9 mouse cellular contexts compared by ENCODE assay signal in genomic region chr3:86786280-86786679, GRCm38 (mm10).
DNase-seq lines count a peak whose midpoint lies in the region; ATAC-seq lines count a peak whose summit lies in the region.
"Had no signal": no experiment of that assay in that cellular context is flagged by ENCODE, and none has a peak within 500 bp of the region (broad histone marks: within the 10 kb centered on the region; RNA-seq: fewer than 3 reads in every experiment).

No protein-coding gene starts in this region.

- H3K4me2 ChIP-seq in forebrain, embryonic 15.5 days (replicated peaks) = no peak overlapping the region
- H3K4me2 ChIP-seq in forebrain, embryonic 16.5 days (ENCODE audit: low read length) = no peak overlapping the region
- no peak overlapping the region for H3K4me2 ChIP-seq in hindbrain, embryonic 16.5 days (ENCODE audit: low read length)

- no peak overlapping the region for H3K9ac ChIP-seq in forebrain, embryonic 15.5 days (replicated peaks)
- H3K9ac ChIP-seq in forebrain, embryonic 16.5 days (replicated peaks; ENCODE audit: low read depth, low read length) = no peak overlapping the region
- H3K9ac ChIP-seq in hindbrain, embryonic 16.5 days (ENCODE audit: low read depth, low read length) = no peak overlapping the region
- H3K9ac ChIP-seq: liver, embryonic 14.5 days had no signal

- H3K9me3 ChIP-seq in forebrain, embryonic 15.5 days = no peaks in the 10 kb centered on the region
- H3K9me3 ChIP-seq in forebrain, embryonic 16.5 days (ENCODE audit: control insufficient read depth, low read length) = no peaks in the 10 kb centered on the region
- no peaks in the 10 kb centered on the region for H3K9me3 ChIP-seq in hindbrain, embryonic 16.5 days (ENCODE audit: control insufficient read depth, low read length)

- no peak for ATAC-seq in forebrain, embryonic 15.5 days (replicated peaks)
- ATAC-seq in forebrain, embryonic 16.5 days = no peak
- ATAC-seq in hindbrain, embryonic 16.5 days = no peak

- peaks cover 17% of the 10 kb centered on the region; the same call in 1 of the 2 replicates for H3K36me3 ChIP-seq in forebrain, embryonic 15.5 days
- peaks cover 3% of the 10 kb centered on the region; the same call in 1 of the 2 replicates for H3K36me3 ChIP-seq in forebrain, embryonic 16.5 days (ENCODE audit: control insufficient read depth, insufficient read depth)
- H3K36me3 ChIP-seq in hindbrain, embryonic 16.5 days (ENCODE audit: control insufficient read depth, insufficient read depth, low read length) = peaks cover 9% of the 10 kb centered on the region

- H3K4me3 ChIP-seq in forebrain, embryonic 15.5 days = no peak overlapping the region
- no peak overlapping the region for H3K4me3 ChIP-seq in forebrain, embryonic 16.5 days (replicated peaks; ENCODE audit: low read length)
- H3K4me3 ChIP-seq in hindbrain, embryonic 16.5 days (ENCODE audit: low read length) = no peak overlapping the region

- no peaks in the 10 kb centered on the region for H3K27me3 ChIP-seq in forebrain, embryonic 15.5 days
- no peaks in the 10 kb centered on the region for H3K27me3 ChIP-seq in forebrain, embryonic 16.5 days (replicated peaks; ENCODE audit: control insufficient read depth, insufficient read depth, low read length)
- H3K27me3 ChIP-seq in hindbrain, embryonic 16.5 days (replicated peaks; ENCODE audit: control insufficient read depth, insufficient read depth, low read length) = no peaks in the 10 kb centered on the region

- DNase-seq in left cerebral cortex, postnatal 4 days = peak; percentile 63
- no peak for DNase-seq in left cerebral cortex, adult 11 months (ENCODE audit: low spot score)
- peak; percentile 34 for DNase-seq in cerebellum, adult 9-10 months
- no peak for DNase-seq in adipocyte (ENCODE audit: low spot score)
- no peak for DNase-seq in left cerebral cortex, postnatal 10 days (ENCODE audit: extremely low spot score in 1 of 2, low spot score in 2 of 2)

- WGBS in forebrain, embryonic 15.5 days = 69% methylated on average over 12 of the region's 12 CpGs
- WGBS in forebrain, embryonic 16.5 days = 78% methylated on average over 12 of the region's 12 CpGs
- 70% methylated on average over 12 of the region's 12 CpGs for WGBS in hindbrain, embryonic 16.5 days

- H3K27ac ChIP-seq in forebrain, embryonic 15.5 days (replicated peaks) = peak overlapping the region; percentile 58
- H3K27ac ChIP-seq in forebrain, embryonic 16.5 days (ENCODE audit: low read length) = no peak overlapping the region
- H3K27ac ChIP-seq in hindbrain, embryonic 16.5 days (ENCODE audit: low read depth, low read length) = peak overlapping the region; percentile 82
- H3K27ac ChIP-seq: liver, embryonic 14.5 days had no signal

- H3K4me1 ChIP-seq in forebrain, embryonic 15.5 days = peaks cover 50% of the 10 kb centered on the region
- H3K4me1 ChIP-seq in forebrain, embryonic 16.5 days (replicated peaks; ENCODE audit: control insufficient read depth, insufficient read depth, low read length) = peaks cover 25% of the 10 kb centered on the region
- peaks cover 24% of the 10 kb centered on the region for H3K4me1 ChIP-seq in hindbrain, embryonic 16.5 days (ENCODE audit: control insufficient read depth, insufficient read depth, low read depth, low read length)

- intact Hi-C loops in left cerebral cortex, postnatal 4 days (cut with DNase I) = loop anchor here (5.0 kb wide), 1 partner anchor 191 kb away; no protein-coding TSS in a partner anchor
- intact Hi-C loops in left cerebral cortex, postnatal 10 days (cut with DNase I) = no loop called here

Comparison
In these comparisons a context has a peak if more than half of its experiments do, and no peak if none do; other contexts are left out.
1. DNase-seq: peak in left cerebral cortex, postnatal 4 days (single experiment) and cerebellum, adult 9-10 months (single experiment); none in left cerebral cortex, adult 11 months (single experiment), adipocyte (single experiment) and left cerebral cortex, postnatal 10 days (0 of 2).